Mouse (Mus musculus) cerebellum, postnatal 10 days (tissue): ENCODE measurements at regions not wholly inside any gene's neighbourhood (a gene's known extent, or its start where the extent isn't known, plus 50 kb on each side); places are given as distances from the start of the nearest gene placed in this dataset.

Source experiments
- DNase-seq, 2 experiments: peaks; one replicate each; pipeline ENCODE4 v3.0.0; 2021; ENCODE audit warnings: mixed read lengths in 2 of 2

- no peak for DNase-seq
Measured at GRCm38 (mm10) chr2:128404405-128404804, 186.6 kb upstream of the Spdye4c start.

GRCm38 (mm10) chr2:128407076-128407475 lies 183.9 kb upstream of the Spdye4c start:
- no peak for DNase-seq

- peak; percentile 60 to 62 for DNase-seq
Measured at GRCm38 (mm10) chr2:128408718-128409117, 182.3 kb upstream of the Spdye4c start.

- peak; percentile 67 to 74 for DNase-seq
Measured at GRCm38 (mm10) chr2:128412352-128412751, 178.7 kb upstream of the Spdye4c start.

GRCm38 (mm10) chr2:128412974-128413373 lies 178.0 kb upstream of the Spdye4c start:
- no peak for DNase-seq

- peak in 1 of 2 experiments; percentile 16 for DNase-seq
Measured at GRCm38 (mm10) chr2:128414588-128415240, 176.3 kb upstream of the Spdye4c start.

GRCm38 (mm10) chr2:128416416-128416815 lies 174.6 kb upstream of the Spdye4c start:
- DNase-seq = no peak

GRCm38 (mm10) chr2:128418960-128419359 lies 172.0 kb upstream of the Spdye4c start:
- no peak for DNase-seq

- DNase-seq = no peak
Measured at GRCm38 (mm10) chr2:128420406-128420805, 170.6 kb upstream of the Spdye4c start.

GRCm38 (mm10) chr2:128422677-128423076 lies 168.3 kb upstream of the Spdye4c start:
- no peak for DNase-seq

GRCm38 (mm10) chr2:128424236-128424635 lies 166.8 kb upstream of the Spdye4c start:
- no peak for DNase-seq

- DNase-seq = no peak
Measured at GRCm38 (mm10) chr2:128427181-128427880, 163.7 kb upstream of the Spdye4c start.

- DNase-seq = no peak
Measured at GRCm38 (mm10) chr2:128428154-128428553, 162.9 kb upstream of the Spdye4c start.

GRCm38 (mm10) chr2:128428651-128429633 lies 162.1 kb upstream of the Spdye4c start:
- DNase-seq = no peak

- DNase-seq = no peak
Measured at GRCm38 (mm10) chr2:128429786-128430185, 161.2 kb upstream of the Spdye4c start.

GRCm38 (mm10) chr2:128430776-128431291 lies 160.2 kb upstream of the Spdye4c start:
- DNase-seq = no peak

GRCm38 (mm10) chr2:128431751-128432150 lies 159.3 kb upstream of the Spdye4c start:
- DNase-seq = peak; percentile 80 to 86

- no peak for DNase-seq
Measured at GRCm38 (mm10) chr2:128432741-128433140, 158.3 kb upstream of the Spdye4c start.

- DNase-seq = no peak
Measured at GRCm38 (mm10) chr2:128433553-128434081, 157.4 kb upstream of the Spdye4c start.

GRCm38 (mm10) chr2:128434200-128434977 lies 156.6 kb upstream of the Spdye4c start:
- no peak for DNase-seq

GRCm38 (mm10) chr2:128436378-128436777 lies 154.6 kb upstream of the Spdye4c start:
- no peak for DNase-seq

GRCm38 (mm10) chr2:128437698-128438097 lies 153.3 kb upstream of the Spdye4c start:
- DNase-seq = no peak
